Mouse (Mus musculus): Measurements from ENCODE around the gene Chd4.
"Not testable (repeated sequence)": the region's sequence is repeated elsewhere in the genome, so short reads cannot be mapped to it uniquely, and the experiment has no call there.

Chd4 gene

DNA sequence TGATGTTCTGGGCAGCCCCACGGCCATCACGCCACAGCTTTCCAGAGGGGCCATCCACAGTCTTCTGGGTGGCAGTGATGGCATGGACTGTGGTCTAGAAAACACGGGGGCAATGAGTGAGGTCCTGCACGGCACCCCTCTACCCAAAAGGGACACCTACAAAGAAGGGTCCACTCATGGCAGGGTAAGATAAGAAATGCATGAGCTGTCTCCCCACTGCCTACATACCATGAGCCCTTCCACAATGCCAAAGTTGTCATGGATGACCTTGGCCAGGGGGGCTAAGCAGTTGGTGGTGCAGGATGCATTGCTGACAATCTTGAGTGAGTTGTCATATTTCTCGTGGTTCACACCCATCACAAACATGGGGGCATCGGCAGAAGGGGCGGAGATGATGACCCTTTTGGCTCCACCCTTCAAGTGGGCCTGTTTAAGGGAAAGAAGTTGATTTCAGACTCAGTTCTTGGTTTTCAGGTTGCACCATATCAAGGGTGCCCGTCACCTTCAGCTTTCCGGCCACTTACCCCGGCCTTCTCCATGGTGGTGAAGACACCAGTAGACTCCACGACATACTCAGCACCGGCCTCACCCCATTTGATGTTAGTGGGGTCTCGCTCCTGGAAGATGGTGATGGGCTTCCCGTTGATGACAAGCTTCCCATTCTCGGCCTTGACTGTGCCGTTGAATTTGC lies 67.0 kb downstream of the Chd4 start:
- DNase-seq, result not testable (repeated sequence)

DNA sequence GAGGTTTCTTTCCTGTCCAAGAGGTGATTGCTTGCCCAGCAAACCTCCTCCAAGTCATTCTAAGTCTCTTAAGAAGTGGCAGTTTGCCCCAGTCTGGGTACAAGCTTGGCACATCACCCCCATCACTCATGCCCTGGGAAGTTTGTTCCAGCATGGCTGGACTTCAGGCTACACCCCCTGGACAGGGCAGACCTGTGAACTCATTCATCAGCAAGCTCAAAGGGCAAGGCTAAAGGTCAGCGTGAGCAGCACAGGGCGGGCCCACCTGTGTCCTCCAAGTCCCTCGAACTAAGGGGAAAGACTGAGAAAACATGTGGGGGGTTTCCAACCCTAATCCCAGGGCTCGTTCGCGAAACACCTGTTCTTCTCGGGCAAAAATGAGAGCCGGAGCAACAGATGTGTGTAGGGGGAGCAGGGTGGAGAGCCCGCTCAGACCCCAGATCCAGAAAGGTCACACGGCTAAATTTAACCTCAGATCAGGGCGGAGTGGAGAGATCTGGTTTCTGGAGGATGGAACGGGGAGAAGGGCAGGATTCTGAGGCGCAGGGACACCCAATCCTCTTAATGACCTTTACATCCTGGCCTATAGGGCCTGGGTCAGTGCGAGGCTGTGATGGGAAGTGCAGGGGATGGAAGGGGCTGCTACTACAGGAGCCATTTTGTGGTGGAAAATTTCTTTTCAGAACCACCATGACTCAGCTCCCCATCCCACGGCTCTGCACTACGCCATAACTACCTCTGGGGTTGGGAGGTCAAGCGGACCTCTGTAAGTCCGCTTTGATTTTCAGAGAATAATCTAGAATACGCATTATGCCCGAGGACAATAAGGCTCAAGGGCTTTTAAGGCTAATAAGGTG lies 68.2 kb downstream of the Chd4 start:
- no peak for DNase-seq

DNA sequence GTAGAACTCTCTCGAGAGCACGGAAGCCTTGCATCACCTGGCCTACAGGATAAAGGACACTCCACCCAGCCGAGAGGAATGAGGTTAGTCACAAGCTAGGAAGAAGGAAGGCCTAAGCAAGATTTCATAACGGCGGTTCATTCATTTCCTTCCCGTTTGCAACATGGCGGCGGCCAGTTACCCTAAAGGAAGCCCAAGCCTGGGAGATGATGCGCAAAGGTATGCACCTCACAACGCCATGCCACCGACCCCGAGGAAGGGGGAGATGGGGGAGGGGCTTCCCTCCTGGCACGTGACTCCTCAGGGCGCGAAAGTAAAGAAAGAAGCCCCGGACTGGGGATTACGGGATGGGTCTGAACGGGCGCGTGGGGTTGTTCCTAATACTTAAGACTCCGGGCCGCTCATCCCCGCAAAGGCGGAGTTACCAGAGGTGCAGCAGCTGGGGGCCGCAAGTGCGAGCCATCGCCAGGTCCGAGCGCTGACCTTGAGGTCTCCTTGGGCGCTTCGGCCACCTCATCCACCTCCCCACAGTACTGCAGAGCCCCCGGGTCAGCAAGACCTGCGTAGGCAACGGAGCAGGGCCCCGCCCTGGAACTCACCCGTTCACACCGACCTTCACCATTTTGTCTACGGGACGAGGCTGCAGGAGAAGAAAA lies 69.0 kb downstream of the Chd4 start:
- DNase-seq, result peak; percentile 67

DNA sequence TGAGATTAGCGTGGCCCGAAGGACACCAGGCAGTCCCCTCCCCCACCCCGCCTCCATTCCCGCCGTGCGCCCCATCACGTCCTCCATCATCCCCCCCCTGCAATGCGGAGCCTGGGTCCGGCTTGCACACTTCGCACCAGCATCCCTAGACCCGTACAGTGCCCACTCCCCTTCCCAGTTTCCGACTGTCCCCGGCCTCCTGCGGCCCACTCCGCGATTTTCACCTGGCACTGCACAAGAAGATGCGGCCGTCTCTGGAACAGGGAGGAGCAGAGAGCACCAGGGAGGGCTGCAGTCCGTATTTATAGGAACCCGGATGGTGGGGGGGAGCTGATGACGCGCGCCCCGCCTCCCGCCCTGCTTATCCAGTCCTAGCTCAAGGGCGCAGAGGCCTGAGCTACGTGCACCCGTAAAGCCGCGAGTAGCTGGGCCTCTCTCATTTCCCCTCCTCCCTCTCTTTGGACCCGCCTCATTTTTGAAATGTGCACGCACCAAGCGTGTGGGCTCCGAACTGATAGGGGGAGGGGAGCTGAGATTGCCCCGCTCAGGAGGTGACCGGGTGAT lies 69.6 kb downstream of the Chd4 start:
- DNase-seq, result peak; percentile 98

- DNase-seq, result peak; percentile 83
Measured at GRCm38 (mm10) chr6:125166051-125166751, 70.4 kb downstream of the Chd4 start, which contains the start of gene Gapdh. Gene Gapdh, minus strand, starts transcription at chr6:125166467.

DNA sequence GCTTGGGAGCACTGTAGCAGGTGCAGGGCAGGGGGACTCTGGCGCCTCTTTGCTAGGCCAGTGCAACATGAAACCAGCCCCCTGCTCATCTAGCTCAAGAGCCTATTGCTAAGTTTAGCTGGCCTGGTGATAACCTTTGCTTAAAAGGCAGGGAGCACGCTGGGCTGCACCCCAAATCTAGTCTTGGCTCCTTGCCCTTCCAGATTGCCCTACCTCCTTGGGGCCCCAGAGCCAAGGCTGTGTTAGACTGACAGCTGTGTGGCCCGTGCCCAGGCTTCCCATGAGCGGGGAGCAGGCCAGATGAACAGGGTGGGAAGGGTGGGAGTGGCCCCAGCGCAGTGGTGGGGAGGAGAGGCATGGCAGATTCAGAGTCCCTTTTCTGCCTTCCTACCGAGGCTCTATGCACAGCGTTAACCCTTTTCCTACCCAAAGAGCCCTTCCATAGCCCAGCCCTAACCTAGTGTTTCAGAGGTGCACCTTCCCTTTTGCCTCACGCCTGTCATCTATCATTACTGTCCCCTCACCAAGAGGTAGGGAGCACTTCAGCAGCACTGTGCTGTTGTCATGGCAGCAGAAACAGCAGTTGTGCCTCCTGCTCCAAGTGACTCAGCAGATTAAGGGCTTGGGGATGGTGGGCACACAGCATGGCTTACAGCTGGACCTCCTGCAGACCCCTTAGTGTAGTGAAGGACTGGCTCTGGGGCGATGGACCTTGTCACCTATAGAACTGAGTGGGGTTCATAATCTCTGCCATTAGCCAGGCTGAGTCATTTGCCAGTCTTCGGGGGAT lies 71.3 kb downstream of the Chd4 start:
- no peak for DNase-seq

GRCm38 (mm10) chr6:125168086-125168485 lies 72.3 kb downstream of the Chd4 start:
- no peak for DNase-seq

- DNase-seq, result no peak
Measured at GRCm38 (mm10) chr6:125170194-125170593, 74.4 kb downstream of the Chd4 start.

DNA sequence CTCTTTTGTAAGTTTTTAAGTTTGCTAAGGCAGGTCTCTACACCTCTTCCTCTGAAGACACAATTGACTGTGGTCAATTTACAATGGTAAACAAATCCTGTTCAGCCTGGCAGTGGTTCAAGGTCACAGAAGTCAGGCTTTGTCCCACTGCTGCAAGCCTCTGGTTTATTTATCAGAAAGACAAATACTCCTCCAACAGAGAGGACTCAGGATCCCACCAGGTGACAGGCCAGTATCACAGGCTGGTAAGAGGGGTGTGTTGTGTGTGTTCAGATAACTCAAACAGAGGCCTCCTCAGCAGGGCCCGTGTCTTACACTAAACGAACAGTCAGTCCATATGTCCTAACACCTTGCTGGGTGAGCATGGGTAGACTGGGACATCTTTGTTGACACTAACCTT lies 76.7 kb downstream of the Chd4 start:
- DNase-seq, result no peak

- DNase-seq, result no peak
Measured at GRCm38 (mm10) chr6:125173256-125173655, 77.5 kb downstream of the Chd4 start.

DNA sequence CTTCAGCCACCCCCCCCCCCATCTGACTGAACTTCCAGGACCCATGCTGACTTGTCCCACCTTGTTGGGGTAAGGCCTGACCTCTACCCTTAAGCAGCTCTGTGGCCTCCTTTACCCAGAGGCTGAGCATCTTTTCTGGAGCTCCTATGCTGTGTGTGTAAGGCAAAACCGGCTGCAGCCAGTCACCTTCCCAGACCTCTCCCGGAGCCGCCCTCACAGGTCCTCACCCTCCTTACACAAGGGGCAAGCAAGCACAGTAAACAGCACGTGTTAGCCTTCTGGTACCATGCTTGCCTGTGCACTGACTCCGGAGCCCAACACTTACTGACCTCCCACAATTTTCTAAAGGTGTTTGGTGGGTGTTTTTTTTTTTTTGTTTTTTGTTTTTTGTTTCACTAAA lies 79.7 kb downstream of the Chd4 start:
- no peak for DNase-seq

GRCm38 (mm10) chr6:125179601-125180000 lies 83.8 kb downstream of the Chd4 start:
- DNase-seq, result no peak

Measured in cerebellum, adult 8-10 months (tissue).